Comparison of ENCODE assay signal across 12 mouse cellular contexts in the genomic region with DNA sequence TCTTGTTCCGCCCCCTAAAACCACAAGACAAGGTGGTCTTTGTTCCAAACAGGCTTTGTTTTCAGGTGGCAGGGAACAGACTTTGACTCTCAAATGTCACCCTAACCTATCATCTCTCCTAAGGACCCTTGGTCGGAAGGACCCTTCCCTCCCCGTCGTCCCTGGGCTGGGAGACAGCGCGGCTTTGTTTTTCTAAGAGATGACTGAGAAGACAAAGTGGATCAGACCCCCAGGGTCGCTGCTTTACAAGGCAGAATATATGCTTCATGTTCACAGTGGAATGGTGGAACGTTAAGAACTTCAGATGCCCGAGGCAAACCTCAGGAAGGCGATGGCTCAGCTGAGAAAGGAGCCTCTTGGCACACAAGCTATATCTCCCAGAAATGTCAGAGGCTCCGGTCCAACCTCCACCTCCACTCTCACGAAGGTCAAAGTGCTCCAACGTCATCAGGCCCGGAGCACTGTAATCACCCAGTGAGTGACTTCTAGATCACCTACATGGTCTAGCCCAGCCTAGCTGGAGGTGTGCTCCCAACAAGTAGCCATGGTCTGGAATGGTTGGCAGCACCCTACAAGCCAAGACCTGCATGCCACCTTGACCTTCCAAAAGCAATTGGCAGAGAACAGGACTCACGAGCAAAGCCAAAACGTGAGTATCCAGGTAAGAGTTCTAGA. TPM values are rescaled to one million over a fixed set of nuclear protein-coding genes. Genes with fewer than 3 reads are reported as not detected.
DNase-seq lines count a peak whose midpoint lies in the region; ATAC-seq lines count a peak whose summit lies in the region.
"Had no signal": no experiment of that assay in that cellular context is flagged by ENCODE, and none has a peak within 500 bp of the region (broad histone marks: within the 10 kb centered on the region; RNA-seq: fewer than 3 reads in every experiment).

No protein-coding gene starts in this region.

- no peak for ATAC-seq in heart, embryonic 13.5 days (ENCODE audit: extremely low read depth, insufficient number of reproducible peaks, low FRiP score, low TSS enrichment)
- 0 out of 2 replicates have a peak, but pooled peaks have one; percentile 5 for ATAC-seq in midbrain, embryonic 11.5 days (ENCODE audit: low FRiP score)
- ATAC-seq in erythroblast, adult 5-6 weeks (replicated peaks; ENCODE audit: low FRiP score, poor library complexity, severe bottlenecking): no peak
- ATAC-seq: activated CD4-positive, CD25-positive, alpha-beta regulatory T cell, adult 4 months had no signal

- H3K4me3 ChIP-seq in heart, embryonic 13.5 days: peak overlapping the region; percentile 32; the same call in 1 of the 2 replicates
- no peak overlapping the region for H3K4me3 ChIP-seq in midbrain, embryonic 11.5 days (ENCODE audit: low read depth, low read length)

- H3K9ac ChIP-seq in heart, embryonic 13.5 days: peak overlapping the region; percentile 80
- H3K9ac ChIP-seq in midbrain, embryonic 11.5 days (ENCODE audit: low read length): peak overlapping the region; percentile 72
- H3K9ac ChIP-seq: liver, embryonic 14.5 days had no signal

- H3K9me3 ChIP-seq in heart, embryonic 13.5 days: no peaks in the 10 kb centered on the region
- H3K9me3 ChIP-seq in midbrain, embryonic 11.5 days (ENCODE audit: control insufficient read depth, low read length): no peaks in the 10 kb centered on the region

- H3K27me3 ChIP-seq in heart, embryonic 13.5 days (replicated peaks): no peaks in the 10 kb centered on the region
- H3K27me3 ChIP-seq in midbrain, embryonic 11.5 days (ENCODE audit: control insufficient read depth, insufficient read depth, low read length): no peaks in the 10 kb centered on the region

- H3K4me1 ChIP-seq in heart, embryonic 13.5 days: peaks cover 91% of the 10 kb centered on the region
- peaks cover 38% of the 10 kb centered on the region for H3K4me1 ChIP-seq in midbrain, embryonic 11.5 days (ENCODE audit: control insufficient read depth, insufficient read depth, low read length)

- peak overlapping the region; percentile 64 for H3K4me2 ChIP-seq in heart, embryonic 13.5 days
- peak overlapping the region; percentile 38 for H3K4me2 ChIP-seq in midbrain, embryonic 11.5 days

- H3K36me3 ChIP-seq in heart, embryonic 13.5 days: no peaks in the 10 kb centered on the region
- H3K36me3 ChIP-seq in midbrain, embryonic 11.5 days (ENCODE audit: control insufficient read depth, insufficient read depth, low read length): no peaks in the 10 kb centered on the region

- WGBS in heart, embryonic 13.5 days: 28% methylated on average over 16 of the region's 16 CpGs
- 32% methylated on average over 16 of the region's 16 CpGs for WGBS in midbrain, embryonic 11.5 days

- no peak for DNase-seq in heart, adult 8-10 months (ENCODE audit: low spot score)
- peak; percentile 7 for DNase-seq in embryo, embryonic 10 days (ENCODE audit: low spot score)
- DNase-seq in gonadal fat pad, adult 2 months (ENCODE audit: low read depth): peak; percentile 80
- DNase-seq in midbrain, embryonic 11.5 days (ENCODE audit: low spot score, missing footprints): peak; percentile 95
- no peak for DNase-seq in urinary bladder, postnatal 10 days (ENCODE audit: low spot score)
- DNase-seq in urinary bladder, postnatal 25 days (ENCODE audit: low spot score): no peak
- DNase-seq: cerebellum, adult 8-10 months; thymus, adult 2 months had no signal

- H3K27ac ChIP-seq in heart, embryonic 13.5 days (replicated peaks): peak overlapping the region; percentile 95
- H3K27ac ChIP-seq in midbrain, embryonic 11.5 days (ENCODE audit: low read depth, low read length): peak overlapping the region; percentile 82
- H3K27ac ChIP-seq: liver, embryonic 14.5 days had no signal

RNA-seq across cellular contexts. Expression of a gene that starts 9.5 kb away (rescaled TPM):
- 49.3 and 52.6 TPM in 2 replicates for polyA plus RNA-seq in heart, embryonic 13.5 days (2015; fragmentation: Nextera tagmentation; extraction: Ambion mirVana)
- 1 to 10 TPM; 1.8 to 3.5 (median 2.1) TPM for total RNA-seq in heart, adult 8-10 months (2022)
- 15.7 and 22.4 TPM in 2 replicates for polyA plus RNA-seq in gonadal fat pad, adult 2 months (2012; rRNA removed)
- polyA plus RNA-seq in midbrain, embryonic 11.5 days (2014; fragmentation: Nextera tagmentation; extraction: Ambion mirVana): 16.7 and 19.5 TPM in 2 replicates
- not detected in 2 replicates for total RNA-seq in erythroblast, adult 5-6 weeks (2015; ENCODE audit: low replicate concordance)
- total RNA-seq in erythroblast, adult 5-6 weeks (2017; ENCODE audit: low replicate concordance): not detected in 2 replicates

RNA-seq across cellular contexts. Expression of a gene that starts 26.0 kb away (rescaled TPM):
- polyA plus RNA-seq in heart, embryonic 13.5 days (2015; fragmentation: Nextera tagmentation; extraction: Ambion mirVana): 18.6 and 20.5 TPM in 2 replicates
- 10 to 100 TPM; 27.5 to 29.1 (median 28.5) TPM for total RNA-seq in heart, adult 8-10 months (2022)
- 20.2 and 20.7 TPM in 2 replicates for polyA plus RNA-seq in gonadal fat pad, adult 2 months (2012; rRNA removed)
- 26.6 and 29.8 TPM in 2 replicates for polyA plus RNA-seq in midbrain, embryonic 11.5 days (2014; fragmentation: Nextera tagmentation; extraction: Ambion mirVana)
- total RNA-seq in erythroblast, adult 5-6 weeks (2015; ENCODE audit: low replicate concordance): 0.38 and 1.3 TPM in 2 replicates
- 7.7 and 12.0 TPM in 2 replicates for total RNA-seq in erythroblast, adult 5-6 weeks (2017; ENCODE audit: low replicate concordance)

RNA-seq across cellular contexts. Expression of a gene that starts 26.2 kb away (rescaled TPM):
- 98.0 and 111 TPM in 2 replicates for polyA plus RNA-seq in heart, embryonic 13.5 days (2015; fragmentation: Nextera tagmentation; extraction: Ambion mirVana)
- total RNA-seq in heart, adult 8-10 months (2022): 100 to 1,000 TPM; 115 to 133 (median 125) TPM
- 60.3 and 67.8 TPM in 2 replicates for polyA plus RNA-seq in gonadal fat pad, adult 2 months (2012; rRNA removed)
- 97.8 and 100 TPM in 2 replicates for polyA plus RNA-seq in midbrain, embryonic 11.5 days (2014; fragmentation: Nextera tagmentation; extraction: Ambion mirVana)
- total RNA-seq in erythroblast, adult 5-6 weeks (2015; ENCODE audit: low replicate concordance): 35.5 and 61.9 TPM in 2 replicates
- total RNA-seq in erythroblast, adult 5-6 weeks (2017; ENCODE audit: low replicate concordance): 19.5 and 41.6 TPM in 2 replicates

RNA-seq across cellular contexts. Expression of a gene that starts 30.3 kb away (rescaled TPM):
- polyA plus RNA-seq in heart, embryonic 13.5 days (2015; fragmentation: Nextera tagmentation; extraction: Ambion mirVana): 41.1 and 41.4 TPM in 2 replicates
- 10 to 100 TPM; 16.5 to 21.2 (median 18.7) TPM for total RNA-seq in heart, adult 8-10 months (2022)
- polyA plus RNA-seq in gonadal fat pad, adult 2 months (2012; rRNA removed): 42.4 and 51.2 TPM in 2 replicates
- 26.2 and 26.8 TPM in 2 replicates for polyA plus RNA-seq in midbrain, embryonic 11.5 days (2014; fragmentation: Nextera tagmentation; extraction: Ambion mirVana)
- 1.9 and 3.8 TPM in 2 replicates for total RNA-seq in erythroblast, adult 5-6 weeks (2015; ENCODE audit: low replicate concordance)
- 0.68 and 1.1 TPM in 2 replicates for total RNA-seq in erythroblast, adult 5-6 weeks (2017; ENCODE audit: low replicate concordance)

RNA-seq across cellular contexts. Expression of a gene that starts 54.3 kb away (rescaled TPM):
- polyA plus RNA-seq in heart, embryonic 13.5 days (2015; fragmentation: Nextera tagmentation; extraction: Ambion mirVana): 37.6 and 40.3 TPM in 2 replicates
- 10 to 100 TPM; 10.5 to 13.7 (median 12.4) TPM for total RNA-seq in heart, adult 8-10 months (2022)
- polyA plus RNA-seq in gonadal fat pad, adult 2 months (2012; rRNA removed): 32.6 and 33.5 TPM in 2 replicates
- polyA plus RNA-seq in midbrain, embryonic 11.5 days (2014; fragmentation: Nextera tagmentation; extraction: Ambion mirVana): 53.4 and 60.0 TPM in 2 replicates
- total RNA-seq in erythroblast, adult 5-6 weeks (2015; ENCODE audit: low replicate concordance): 2.1 and 7.9 TPM in 2 replicates
- 7.7 and 11.3 TPM in 2 replicates for total RNA-seq in erythroblast, adult 5-6 weeks (2017; ENCODE audit: low replicate concordance)

Comparison
In these comparisons a context has a peak if more than half of its experiments do, and no peak if none do; other contexts are left out.
1. DNase-seq: peak in embryo, embryonic 10 days (single experiment), gonadal fat pad, adult 2 months (single experiment) and midbrain, embryonic 11.5 days (single experiment); none in heart, adult 8-10 months (single experiment), urinary bladder, postnatal 10 days (single experiment) and urinary bladder, postnatal 25 days (single experiment).